Mouse (Mus musculus) urinary bladder, postnatal 10 days (tissue): Measurements from ENCODE around the gene A030005K14Rik.

Source experiments
- DNase-seq: peaks from one replicate; pipeline ENCODE4 v3.0.0; 2022; ENCODE audit warnings: low spot score

The A030005K14Rik gene

DNA sequence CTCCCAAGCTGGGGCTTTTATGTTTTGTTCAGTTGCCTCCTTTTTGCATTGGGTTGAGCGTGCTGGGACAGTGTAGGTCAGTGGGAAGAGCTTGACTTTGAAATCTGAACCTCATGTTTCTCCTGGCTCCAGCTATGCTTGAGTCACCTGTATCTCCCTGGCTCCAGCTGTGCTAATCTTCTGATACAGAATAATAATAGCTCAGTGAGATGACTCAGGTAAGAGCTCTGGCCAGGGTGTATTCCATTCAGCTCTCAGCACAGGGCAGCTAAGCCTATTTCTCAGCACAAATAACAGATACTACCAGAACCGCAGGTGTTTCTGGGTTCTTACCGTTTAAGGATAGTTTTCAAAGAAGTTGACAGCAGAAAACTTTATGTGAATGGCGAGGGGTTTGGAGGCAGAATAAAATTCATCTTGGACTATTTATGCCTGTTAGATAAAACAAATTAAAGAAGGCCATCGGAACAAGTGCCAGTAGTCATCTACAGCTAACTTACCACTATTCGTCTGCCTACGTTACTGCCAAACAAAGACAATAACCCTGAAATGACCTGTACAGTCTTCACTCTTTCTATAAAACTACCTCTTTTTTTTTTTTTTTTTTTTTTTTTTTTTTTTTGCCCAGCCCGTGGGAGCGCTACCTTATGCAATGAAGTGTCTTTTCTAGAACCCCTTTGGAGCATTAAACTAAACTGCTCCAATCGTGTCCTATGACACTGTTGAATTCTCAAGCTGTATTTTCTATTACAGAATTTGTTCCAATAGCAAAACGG, 22.1 kb downstream of the A030005K14Rik start:
- DNase-seq: no peak

- DNase-seq: no peak
Measured at GRCm38 (mm10) chr1:83034509-83034908, 24.7 kb downstream of the A030005K14Rik start.

DNA sequence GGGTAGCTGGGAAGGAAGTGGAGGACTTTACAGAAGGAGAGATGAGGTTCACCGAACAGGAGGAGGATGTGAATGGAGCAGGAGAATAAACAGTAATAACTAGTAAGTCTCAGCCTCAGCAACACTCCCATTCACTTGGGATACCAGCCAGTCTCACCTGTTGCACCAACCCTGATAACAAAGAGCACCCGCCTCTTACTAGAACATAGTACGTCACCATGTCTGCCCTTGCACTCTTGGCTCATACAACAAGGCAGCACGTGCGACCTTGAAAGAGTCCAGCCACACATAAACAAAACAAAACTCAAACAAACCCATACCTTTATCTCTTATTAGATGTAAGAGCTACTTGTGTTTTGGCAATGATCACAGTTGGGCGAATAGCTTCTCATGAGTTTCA, 26.7 kb downstream of the A030005K14Rik start:
- DNase-seq: no peak

DNA sequence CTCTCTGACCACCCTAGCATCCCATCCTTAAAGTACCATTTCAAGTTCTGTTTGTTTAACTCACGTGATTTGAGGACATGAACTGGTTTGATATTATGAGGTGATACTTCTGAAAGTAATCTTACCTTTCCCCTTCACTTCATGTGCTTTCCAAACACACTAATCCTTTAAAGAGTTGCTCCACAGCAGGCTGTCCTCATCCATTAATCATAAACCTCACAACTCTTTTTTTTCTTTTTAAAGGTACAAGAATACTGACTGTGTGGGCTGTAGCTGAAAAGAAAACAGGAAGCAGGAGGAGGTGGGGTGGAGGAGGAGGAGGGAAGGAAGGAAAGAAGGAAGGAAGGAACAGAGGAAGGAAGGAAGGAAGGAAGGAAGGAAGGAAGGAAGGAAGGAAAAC, 27.2 kb downstream of the A030005K14Rik start:
- no peak for DNase-seq

- DNase-seq: no peak
Measured at GRCm38 (mm10) chr1:83016556-83016955, 42.6 kb downstream of the A030005K14Rik start.

GRCm38 (mm10) chr1:83015329-83015879, 43.8 kb downstream of the A030005K14Rik start:
- DNase-seq: no peak

DNA sequence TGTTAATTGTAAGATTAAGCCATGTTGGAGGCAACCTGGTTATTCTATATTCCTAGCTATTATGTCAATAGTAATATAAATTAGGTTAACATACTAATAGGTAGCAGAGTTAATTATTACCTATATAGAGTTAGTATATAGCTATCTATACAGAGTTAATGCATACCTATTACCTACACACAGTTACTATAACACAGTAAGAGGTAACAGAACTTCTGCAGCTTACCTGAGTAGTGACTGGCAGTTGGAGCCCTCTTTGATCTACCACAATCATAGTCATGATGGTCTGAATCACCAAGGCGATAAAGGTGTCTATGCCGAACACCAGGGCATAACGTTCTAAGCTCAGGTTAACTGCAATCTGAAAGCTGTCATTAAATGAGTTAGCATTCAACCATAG, 44.7 kb downstream of the A030005K14Rik start:
- no peak for DNase-seq
